Mouse (Mus musculus) right cerebral cortex, postnatal 14 days (tissue): ENCODE results near the gene Dbil5.
"Not testable (repeated sequence)": the region's sequence is repeated elsewhere in the genome, so short reads cannot be mapped to it uniquely, and the experiment has no call there.

Source experiments
- DNase-seq: peaks from one replicate; pipeline ENCODE4 v3.0.0; 2022

The Dbil5 gene

GRCm38 (mm10) chr11:76217390-76217800 lies at the start of gene Dbil5, which contains the start of gene Gemin4:
Gene Dbil5 (plus strand): TSS chr11:76217608.
Gene Gemin4 (minus strand): TSS chr11:76217664.
- DNase-seq: peak; percentile 98

- peak; percentile 33 for DNase-seq
Measured at GRCm38 (mm10) chr11:76168976-76169375, 48.4 kb upstream of the Dbil5 start.

- no peak for DNase-seq
Measured at GRCm38 (mm10) chr11:76170207-76170606, 47.2 kb upstream of the Dbil5 start.

GRCm38 (mm10) chr11:76178726-76179494 lies 38.5 kb upstream of the Dbil5 start:
- DNase-seq: peak; percentile 48

GRCm38 (mm10) chr11:76179495-76180145 lies 37.8 kb upstream of the Dbil5 start, which contains the start of the genes Vps53 and Fam57a:
Gene Vps53 (minus strand): TSS chr11:76179647.
Gene Fam57a (plus strand): TSS chr11:76179671.
- DNase-seq: peak; percentile 80

GRCm38 (mm10) chr11:76180146-76180540 lies 37.3 kb upstream of the Dbil5 start:
- no peak for DNase-seq

GRCm38 (mm10) chr11:76183745-76184144 lies 33.7 kb upstream of the Dbil5 start:
- DNase-seq: no peak

GRCm38 (mm10) chr11:76186908-76187307 lies 30.5 kb upstream of the Dbil5 start:
- DNase-seq: no peak

- DNase-seq: no peak
Measured at GRCm38 (mm10) chr11:76196275-76196976, 21.0 kb upstream of the Dbil5 start.

- no peak for DNase-seq
Measured at GRCm38 (mm10) chr11:76196977-76197469, 20.4 kb upstream of the Dbil5 start.

- DNase-seq: peak; percentile 79
Measured at GRCm38 (mm10) chr11:76201761-76202674, 15.4 kb upstream of the Dbil5 start.

GRCm38 (mm10) chr11:76206793-76207192 lies 10.6 kb upstream of the Dbil5 start:
- DNase-seq: no peak

- DNase-seq: no peak
Measured at GRCm38 (mm10) chr11:76210228-76210985, 7.0 kb upstream of the Dbil5 start.

GRCm38 (mm10) chr11:76211595-76211994 lies 5.8 kb upstream of the Dbil5 start:
- DNase-seq: not testable (repeated sequence)

GRCm38 (mm10) chr11:76213841-76214240 lies 3.6 kb upstream of the Dbil5 start:
- DNase-seq: no peak

GRCm38 (mm10) chr11:76215011-76215410 lies 2.4 kb upstream of the Dbil5 start:
- no peak for DNase-seq

- DNase-seq: no peak
Measured at GRCm38 (mm10) chr11:76216049-76216540, 1.3 kb upstream of the Dbil5 start.

- DNase-seq: peak; percentile 24
Measured at GRCm38 (mm10) chr11:76216681-76217389, 573 bp upstream of the Dbil5 start.

GRCm38 (mm10) chr11:76224631-76225030 lies 7.2 kb downstream of the Dbil5 start:
- DNase-seq: no peak

GRCm38 (mm10) chr11:76225051-76225450 lies 7.6 kb downstream of the Dbil5 start:
- no peak for DNase-seq
